Mouse (Mus musculus): ENCODE data around the gene Parp8.

Gene Parp8

GRCm38 (mm10) chr13:117025226-117026067 is at the start of gene Parp8:
Gene Parp8, minus strand, starts transcription at chr13:117025537.
- DNase-seq: peak; percentile 51

- no peak for DNase-seq
These were observed 37.4 kb upstream of the Parp8 start for GRCm38 (mm10) chr13:117062628-117063315.

GRCm38 (mm10) chr13:117056466-117056865 is 31.1 kb upstream of the Parp8 start:
- DNase-seq: no peak

GRCm38 (mm10) chr13:117054811-117055496 is 29.6 kb upstream of the Parp8 start:
- no peak for DNase-seq

- no peak for DNase-seq
These were observed 27.4 kb upstream of the Parp8 start for GRCm38 (mm10) chr13:117052748-117053147.

GRCm38 (mm10) chr13:117048541-117048971 is 23.2 kb upstream of the Parp8 start:
- no peak for DNase-seq

GRCm38 (mm10) chr13:117043567-117043966 is 18.2 kb upstream of the Parp8 start:
- no peak for DNase-seq

GRCm38 (mm10) chr13:117041021-117041420 is 15.7 kb upstream of the Parp8 start:
- no peak for DNase-seq

GRCm38 (mm10) chr13:117036277-117036676 is 10.9 kb upstream of the Parp8 start:
- DNase-seq: no peak

GRCm38 (mm10) chr13:117035121-117035520 is 9.8 kb upstream of the Parp8 start:
- no peak for DNase-seq

GRCm38 (mm10) chr13:117034676-117035075 is 9.3 kb upstream of the Parp8 start:
- no peak for DNase-seq

- DNase-seq: no peak
These were observed 8.5 kb upstream of the Parp8 start for GRCm38 (mm10) chr13:117033676-117034308.

GRCm38 (mm10) chr13:117032402-117032801 is 7.1 kb upstream of the Parp8 start:
- DNase-seq: no peak

- DNase-seq: no peak
These were observed 6.2 kb upstream of the Parp8 start for GRCm38 (mm10) chr13:117031546-117031945.

- no peak for DNase-seq
These were observed 2.9 kb upstream of the Parp8 start for GRCm38 (mm10) chr13:117028221-117028620.

- no peak for DNase-seq
These were observed 2.0 kb upstream of the Parp8 start for GRCm38 (mm10) chr13:117027336-117027735.

- no peak for DNase-seq
These were observed 991 bp upstream of the Parp8 start for GRCm38 (mm10) chr13:117026276-117026780.

GRCm38 (mm10) chr13:117024916-117025225 is 466 bp downstream of the Parp8 start:
- no peak for DNase-seq

- peak; percentile 71 for DNase-seq
These were observed 1.0 kb downstream of the Parp8 start for GRCm38 (mm10) chr13:117024127-117024915.

- DNase-seq: no peak
These were observed 1.8 kb downstream of the Parp8 start for GRCm38 (mm10) chr13:117023346-117024050.

GRCm38 (mm10) chr13:117020631-117021030 is 4.7 kb downstream of the Parp8 start:
- no peak for DNase-seq
